Mouse (Mus musculus): ENCODE results near the gene Mgat2. TPM values are rescaled to one million over a fixed set of nuclear protein-coding genes. Genes with fewer than 3 reads are reported as not detected.

Mgat2 gene
- polyA plus RNA-seq, 1 experiment from 2014 or later, result 35.8 TPM

Small RNAs within 50 kb of the gene (microRNA-seq; reads per million reads assigned to microRNA genes)
- gene Gm47287 (not detected), gene Gm47295 (not detected)

Other genes with a start within 250 kb of the Mgat2 start
- 877 and 882 TPM in 2 replicates for gene Rps29, start 25.0 kb upstream of the Mgat2 start, polyA plus RNA-seq (2015; fragmentation: Nextera tagmentation; extraction: Ambion mirVana)
- 4.7 and 5.6 TPM in 2 replicates for gene Lrr1, start 15.3 kb upstream of the Mgat2 start, polyA plus RNA-seq (2015; fragmentation: Nextera tagmentation; extraction: Ambion mirVana)
- 296 and 328 TPM in 2 replicates for gene Rpl36al, start 74 bp upstream of the Mgat2 start, polyA plus RNA-seq (2015; fragmentation: Nextera tagmentation; extraction: Ambion mirVana)
- gene Gm49383, start 12.9 kb downstream of the Mgat2 start, polyA plus RNA-seq (2015; fragmentation: Nextera tagmentation; extraction: Ambion mirVana), result 13.6 and 15.3 TPM in 2 replicates
- gene Dnaaf2, start 14.3 kb downstream of the Mgat2 start, polyA plus RNA-seq (2015; fragmentation: Nextera tagmentation; extraction: Ambion mirVana), result 6.8 and 7.1 TPM in 2 replicates
- 10.8 and 11.6 TPM in 2 replicates for gene Gm49384, start 20.1 kb downstream of the Mgat2 start, polyA plus RNA-seq (2015; fragmentation: Nextera tagmentation; extraction: Ambion mirVana)
- gene Pole2, start 44.0 kb downstream of the Mgat2 start, polyA plus RNA-seq (2015; fragmentation: Nextera tagmentation; extraction: Ambion mirVana), result 4.4 and 5.1 TPM in 2 replicates
- 13.0 and 17.2 TPM in 2 replicates for gene Klhdc1, start 57.0 kb downstream of the Mgat2 start, polyA plus RNA-seq (2015; fragmentation: Nextera tagmentation; extraction: Ambion mirVana)
- 246 and 255 TPM in 2 replicates for gene Klhdc2, start 112.5 kb downstream of the Mgat2 start, polyA plus RNA-seq (2015; fragmentation: Nextera tagmentation; extraction: Ambion mirVana)
- gene Nemf, start 173.0 kb downstream of the Mgat2 start, polyA plus RNA-seq (2015; fragmentation: Nextera tagmentation; extraction: Ambion mirVana), result 82.4 and 85.0 TPM in 2 replicates
- 20.7 and 21.8 TPM in 2 replicates for gene Arf6, start 188.0 kb downstream of the Mgat2 start, polyA plus RNA-seq (2015; fragmentation: Nextera tagmentation; extraction: Ambion mirVana)
- 0.56 and 0.66 TPM in 2 replicates for gene Gm9887, start 188.3 kb downstream of the Mgat2 start, polyA plus RNA-seq (2015; fragmentation: Nextera tagmentation; extraction: Ambion mirVana)